Mouse (Mus musculus): ENCODE measurements around the gene Esr2. TPM values are rescaled to one million over a fixed set of nuclear protein-coding genes. Genes with fewer than 3 reads are reported as not detected.

Esr2 gene
- polyA plus RNA-seq, 1 experiment from 2014 or later: 0.38 TPM

DNA sequence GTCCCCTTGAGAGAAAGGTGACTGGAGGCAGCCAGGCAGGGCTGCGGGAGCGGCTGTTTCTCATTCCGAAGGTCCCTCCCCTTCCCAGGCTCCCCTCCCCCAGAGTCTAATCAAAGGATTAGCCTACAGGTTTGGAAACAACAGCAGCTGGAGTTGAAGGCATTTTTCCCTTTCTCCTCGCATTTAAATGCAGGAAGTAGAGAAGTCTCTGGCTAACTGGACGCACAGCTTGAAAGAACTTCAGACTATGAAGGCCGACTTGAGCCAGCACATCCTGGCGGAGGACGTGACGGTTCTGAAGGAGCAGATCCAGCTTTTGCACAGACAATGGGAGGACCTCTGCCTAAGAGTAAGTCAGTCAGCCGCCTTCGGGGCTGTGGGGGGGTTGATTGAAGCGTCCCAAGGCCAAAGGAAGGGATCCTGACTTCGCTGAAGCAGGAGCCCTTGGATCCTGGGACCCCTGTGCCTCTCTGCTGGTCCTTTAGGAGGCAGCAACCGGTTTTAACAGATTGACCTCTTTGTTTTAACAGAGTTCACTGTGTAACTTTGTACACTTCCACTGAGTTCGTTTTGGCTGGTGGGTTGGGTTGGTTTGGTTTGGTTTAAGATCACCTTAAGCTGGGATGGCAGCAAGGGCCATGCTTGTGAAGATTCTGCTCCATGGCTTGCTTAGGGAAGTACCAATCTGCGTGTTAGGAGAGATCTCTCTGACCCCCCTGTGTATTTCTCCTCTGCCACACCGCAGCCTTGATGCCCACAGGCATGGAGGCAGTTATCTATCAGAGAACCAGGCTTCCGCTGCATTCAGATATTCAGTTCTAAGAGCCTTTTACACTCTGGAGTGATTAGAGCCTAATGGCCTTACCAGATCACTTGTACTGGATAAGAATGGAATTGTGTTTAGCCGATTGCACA lies 104.9 kb downstream of the Esr2 start:
- peaks cover 42% of the 10 kb centered on the region for H3K36me3 ChIP-seq
- no peaks in the 10 kb centered on the region for H3K27me3 ChIP-seq
- H3K9ac ChIP-seq: peak overlapping the region; percentile 61; the same call in 1 of the 2 replicates
- peak overlapping the region; percentile 24; the same call in 1 of the 2 replicates for H3K27ac ChIP-seq
- peak overlapping the region; percentile 3 for H3K4me3 ChIP-seq
- no peak for ATAC-seq (ENCODE audit: low FRiP score)
- peaks cover 10% of the 10 kb centered on the region for H3K4me1 ChIP-seq (replicated peaks)
- H3K4me2 ChIP-seq: peak overlapping the region; percentile 23
- no peaks in the 10 kb centered on the region for H3K9me3 ChIP-seq
- whole genome bisulfite sequencing: 7% methylated on average over 19 of the region's 19 CpGs

Other genes with a start within 250 kb of the Esr2 start
- 0.08 TPM in 1 of 2 replicates, not detected in the other for gene Tex21, start 69.5 kb upstream of the Esr2 start, polyA plus RNA-seq (2015; fragmentation: Nextera tagmentation; extraction: Ambion mirVana)
- 26.3 and 27.1 TPM in 2 replicates for gene Mthfd1, start 78.0 kb upstream of the Esr2 start, polyA plus RNA-seq (2015; fragmentation: Nextera tagmentation; extraction: Ambion mirVana)
- gene Akap5, start 147.6 kb upstream of the Esr2 start, polyA plus RNA-seq (2015; fragmentation: Nextera tagmentation; extraction: Ambion mirVana): 7.4 and 7.9 TPM in 2 replicates
- 14.9 and 16.0 TPM in 2 replicates for gene Zbtb25, start 192.3 kb upstream of the Esr2 start, polyA plus RNA-seq (2015; fragmentation: Nextera tagmentation; extraction: Ambion mirVana)
- gene Zbtb1, start 193.0 kb upstream of the Esr2 start, polyA plus RNA-seq (2015; fragmentation: Nextera tagmentation; extraction: Ambion mirVana): 4.3 and 4.4 TPM in 2 replicates
- 7.1 and 8.3 TPM in 2 replicates for gene Hspa2, start 226.9 kb upstream of the Esr2 start, polyA plus RNA-seq (2015; fragmentation: Nextera tagmentation; extraction: Ambion mirVana)
- 0.84 and 2.2 TPM in 2 replicates for gene Ppp1r36, start 240.3 kb upstream of the Esr2 start, polyA plus RNA-seq (2015; fragmentation: Nextera tagmentation; extraction: Ambion mirVana)